Comparison of ENCODE assay signal across 9 mouse cellular contexts in the genomic region with DNA sequence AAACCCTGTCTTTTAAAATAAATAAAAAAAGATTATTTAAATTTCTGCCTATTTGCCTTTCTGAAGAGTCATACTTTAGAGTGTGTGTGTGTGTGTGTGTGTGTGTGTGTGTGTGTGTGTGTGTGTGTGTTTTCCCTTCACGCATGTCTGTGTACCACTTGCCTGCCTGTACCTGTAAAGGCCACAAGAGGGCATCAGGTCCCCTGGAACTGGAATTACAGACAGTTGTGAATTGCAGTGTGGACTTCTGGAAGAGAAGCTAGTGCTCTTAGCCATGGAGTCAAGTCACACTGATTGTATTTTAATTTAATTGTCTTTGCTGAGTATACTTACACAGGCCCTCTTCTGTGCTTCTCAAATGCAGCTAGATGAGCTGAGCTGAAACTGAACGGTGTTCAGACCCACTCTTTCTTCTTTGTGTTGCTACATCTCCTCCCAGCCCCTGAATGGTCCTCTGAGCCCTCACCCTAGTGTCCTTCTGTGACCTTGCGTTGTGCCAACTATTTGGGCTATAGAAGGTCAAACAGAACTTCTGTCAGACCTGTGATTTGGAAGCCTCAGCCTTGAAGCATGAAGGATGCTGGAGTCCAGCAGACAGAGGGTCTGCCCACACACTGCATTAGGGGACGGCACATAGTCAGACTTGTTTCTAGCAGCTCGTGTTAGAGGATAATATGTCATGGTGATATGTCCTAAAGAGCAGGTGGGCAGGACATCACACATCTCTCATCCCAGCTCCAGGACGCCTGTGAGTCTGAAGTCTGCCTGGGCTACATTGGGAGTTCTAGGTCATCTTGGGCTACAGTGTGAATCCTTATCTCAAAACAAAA. TPM values are rescaled to one million over a fixed set of nuclear protein-coding genes. Genes with fewer than 3 reads are reported as not detected.
DNase-seq lines count a peak whose midpoint lies in the region; ATAC-seq lines count a peak whose summit lies in the region.
"Had no signal": no experiment of that assay in that cellular context is flagged by ENCODE, and none has a peak within 500 bp of the region (broad histone marks: within the 10 kb centered on the region; RNA-seq: fewer than 3 reads in every experiment).

No protein-coding gene starts in this region.

- no peak overlapping the region for H3K27ac ChIP-seq in forebrain, embryonic 10.5 days
- no peak overlapping the region for H3K27ac ChIP-seq in hindbrain, embryonic 11.5 days (ENCODE audit: low read depth, low read length)
- H3K27ac ChIP-seq: liver, embryonic 13.5 days had no signal

- no peak overlapping the region for H3K4me3 ChIP-seq in forebrain, embryonic 10.5 days
- H3K4me3 ChIP-seq in hindbrain, embryonic 11.5 days (ENCODE audit: low read depth, low read length): no peak overlapping the region
- H3K4me3 ChIP-seq: liver, embryonic 13.5 days had no signal

- H3K4me1 ChIP-seq in forebrain, embryonic 10.5 days: peaks cover 6% of the 10 kb centered on the region
- H3K4me1 ChIP-seq in hindbrain, embryonic 11.5 days (replicated peaks; ENCODE audit: control insufficient read depth, insufficient read depth, low read length): no peaks in the 10 kb centered on the region
- H3K4me1 ChIP-seq: liver, embryonic 13.5 days had no signal

- H3K9me3 ChIP-seq in forebrain, embryonic 10.5 days: no peaks in the 10 kb centered on the region
- H3K9me3 ChIP-seq in hindbrain, embryonic 11.5 days (ENCODE audit: control insufficient read depth, low read length): no peaks in the 10 kb centered on the region
- H3K9me3 ChIP-seq: liver, embryonic 13.5 days had no signal

- H3K4me2 ChIP-seq in hindbrain, embryonic 11.5 days (replicated peaks; ENCODE audit: low read depth, low read length): no peak overlapping the region
- H3K4me2 ChIP-seq: liver, embryonic 13.5 days had no signal

- H3K27me3 ChIP-seq in forebrain, embryonic 10.5 days (ENCODE audit: poor library complexity, severe bottlenecking): no peaks in the 10 kb centered on the region
- H3K27me3 ChIP-seq in hindbrain, embryonic 11.5 days (ENCODE audit: control insufficient read depth, insufficient read depth, low read length): no peaks in the 10 kb centered on the region
- H3K27me3 ChIP-seq: liver, embryonic 13.5 days had no signal

- H3K9ac ChIP-seq in hindbrain, embryonic 11.5 days (ENCODE audit: low read depth, low read length): no peak overlapping the region
- H3K9ac ChIP-seq: liver, embryonic 13.5 days had no signal

- DNase-seq in adrenal gland, adult (ENCODE audit: inconsistent age in 2 of 2, low spot score in 1 of 2): peak; percentile 52 to 86
- DNase-seq in adrenal gland, adult 8-10 months: no peak
- DNase-seq in adrenal gland, postnatal 10 days: peak; percentile 55
- DNase-seq in forebrain, embryonic 10.5 days (ENCODE audit: extremely low spot score, low spot score): peak; percentile 63
- DNase-seq in hindbrain, embryonic 11.5 days (ENCODE audit: low spot score): peak; percentile 71
- DNase-seq in layer of hippocampus, adult 9-11 months: peak; percentile 28
- DNase-seq in lung, postnatal 14 days: peak; percentile 56
- DNase-seq in right cerebral cortex, adult 2 months (ENCODE audit: low spot score in 2 of 2): peak; percentile 49 to 66
- DNase-seq: liver, embryonic 13.5 days had no signal

- WGBS in forebrain, embryonic 10.5 days: 71% methylated on average over 6 of the region's 6 CpGs
- 72% methylated on average over 6 of the region's 6 CpGs for WGBS in hindbrain, embryonic 11.5 days

- H3K36me3 ChIP-seq in forebrain, embryonic 10.5 days (replicated peaks): no peaks in the 10 kb centered on the region
- no peaks in the 10 kb centered on the region for H3K36me3 ChIP-seq in hindbrain, embryonic 11.5 days (ENCODE audit: control insufficient read depth, insufficient read depth, low read length)
- H3K36me3 ChIP-seq: liver, embryonic 13.5 days had no signal

- peak; percentile 57 for ATAC-seq in hindbrain, embryonic 11.5 days (ENCODE audit: low FRiP score)

RNA-seq across cellular contexts. Expression of a gene that starts 16.2 kb away (rescaled TPM):
- total RNA-seq in adrenal gland, adult 8-10 months (2022): not detected
- not detected for total RNA-seq in adrenal gland, postnatal 10 days (2021)
- not detected in 2 replicates for polyA plus RNA-seq in forebrain, embryonic 10.5 days (2016; fragmentation: Nextera tagmentation; extraction: Ambion mirVana)
- polyA plus RNA-seq in hindbrain, embryonic 11.5 days (2014; fragmentation: Nextera tagmentation; extraction: Ambion mirVana): not detected in 2 replicates
- polyA plus RNA-seq: liver, embryonic 13.5 days had no signal

RNA-seq across cellular contexts. Expression of a gene that starts 37.8 kb away (rescaled TPM):
- total RNA-seq in adrenal gland, adult 8-10 months (2022): 1 to 10 TPM; 1.6 to 6.4 (median 3.4) TPM
- total RNA-seq in adrenal gland, postnatal 10 days (2021): 1 to 10 TPM; 1.3 to 3.4 TPM
- 1.4 and 2.2 TPM in 2 replicates for polyA plus RNA-seq in forebrain, embryonic 10.5 days (2016; fragmentation: Nextera tagmentation; extraction: Ambion mirVana)
- 1.7 and 2.8 TPM in 2 replicates for polyA plus RNA-seq in hindbrain, embryonic 11.5 days (2014; fragmentation: Nextera tagmentation; extraction: Ambion mirVana)

RNA-seq across cellular contexts. Expression of a gene that starts 54.6 kb away (rescaled TPM):
- total RNA-seq in adrenal gland, adult 8-10 months (2022): 100 to 1,000 TPM in 2 of 4 experiments, 10 to 100 TPM in 2; 80.0 to 138 (median 105) TPM
- 10 to 100 TPM; 89.2 to 94.4 TPM for total RNA-seq in adrenal gland, postnatal 10 days (2021)
- polyA plus RNA-seq in forebrain, embryonic 10.5 days (2016; fragmentation: Nextera tagmentation; extraction: Ambion mirVana): 30.0 and 32.5 TPM in 2 replicates
- polyA plus RNA-seq in hindbrain, embryonic 11.5 days (2014; fragmentation: Nextera tagmentation; extraction: Ambion mirVana): 29.0 and 36.1 TPM in 2 replicates
